Mouse (Mus musculus) spleen, adult 2 months (tissue): ENCODE results near the gene Pars2.

Experiments used
- CTCF ChIP-seq: fragments of 200-500 bp; IDR thresholded peaks from 2 replicates; pipeline ENCODE4 v1.5.1; 2011; ENCODE audit warnings: mild to moderate bottlenecking, inconsistent platforms; ENCODE audit not compliant: insufficient read depth, insufficient read length, insufficient replicate concordance; ENCODE audit errors: extremely low read depth
- POLR2A ChIP-seq: fragments of 200-500 bp; IDR thresholded peaks from 2 replicates; pipeline ENCODE4 v1.6.1; 2011; ENCODE audit warnings: low read depth, low read length, inconsistent platforms

GRCm38 (mm10) chr4:106700798-106701197, 49.9 kb downstream of the Pars2 start:
- no peak for TF ChIP-seq CTCF
- TF ChIP-seq POLR2A = no peak
